13 mouse cellular contexts compared by ENCODE assay signal in the genomic region with DNA sequence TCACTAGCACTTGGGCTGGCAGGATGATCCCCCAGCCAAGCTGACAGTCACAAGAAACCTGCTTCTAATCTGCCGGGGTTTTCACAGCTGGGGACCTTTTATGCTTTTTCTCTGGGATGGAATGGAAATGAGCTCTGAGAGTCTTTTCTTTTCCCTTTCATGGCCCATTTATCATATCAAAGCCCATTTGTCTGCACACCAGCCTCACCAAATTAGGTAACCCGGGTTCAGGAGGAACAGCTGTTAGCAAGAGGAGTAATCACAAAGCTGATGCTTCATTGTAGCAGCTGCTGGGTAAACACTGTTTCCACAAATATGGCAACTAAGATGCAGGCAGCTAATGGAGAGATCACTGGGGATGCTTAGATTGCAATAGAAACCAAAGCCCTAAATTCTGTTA. TPM values are rescaled to one million over a fixed set of nuclear protein-coding genes. Genes with fewer than 3 reads are reported as not detected.
DNase-seq lines count a peak whose midpoint lies in the region; ATAC-seq and TF ChIP-seq lines count a peak whose summit lies in the region.
"Had no signal": no experiment of that assay in that cellular context is flagged by ENCODE, and none has a peak within 500 bp of the region (broad histone marks: within the 10 kb centered on the region; RNA-seq: fewer than 3 reads in every experiment).

No protein-coding gene starts in this region.

- peak; percentile 92 for DNase-seq in R1 (ENCODE audit: low read depth, low spot score)
- peak; percentile 7 for DNase-seq in embryo, embryonic 11.5 days (ENCODE audit: low read depth, low spot score)
- peak; percentile 67 for DNase-seq in hindbrain, embryonic 11.5 days (ENCODE audit: low spot score)
- no peak for DNase-seq in gastrocnemius, postnatal 10 days
- no peak for DNase-seq in layer of hippocampus, adult 2 months (ENCODE audit: low spot score in 2 of 2)
- DNase-seq in layer of hippocampus, postnatal 10 days (ENCODE audit: low spot score in 2 of 2), result no peak
- DNase-seq: cerebellum, postnatal 14 days; heart, adult 11 months; kidney, postnatal 14 days; lung, adult 18-20 months; thymus, postnatal 4 days had no signal

- no peaks in the 10 kb centered on the region for H3K27me3 ChIP-seq in hindbrain, embryonic 11.5 days (ENCODE audit: control insufficient read depth, insufficient read depth, low read length)
- H3K27me3 ChIP-seq in midbrain, embryonic 16.5 days (ENCODE audit: control insufficient read depth, insufficient read depth, low read depth, low read length), result no peaks in the 10 kb centered on the region
- H3K27me3 ChIP-seq: megakaryocyte, embryonic 14.5 days had no signal

- H3K4me3 ChIP-seq in hindbrain, embryonic 11.5 days (ENCODE audit: low read depth, low read length), result no peak overlapping the region
- no peak overlapping the region for H3K4me3 ChIP-seq in midbrain, embryonic 16.5 days (ENCODE audit: low read depth, low read length)
- no peak overlapping the region for H3K4me3 ChIP-seq in layer of hippocampus, adult 2 months
- H3K4me3 ChIP-seq: megakaryocyte, embryonic 14.5 days had no signal

- H3K4me2 ChIP-seq in hindbrain, embryonic 11.5 days (replicated peaks; ENCODE audit: low read depth, low read length), result no peak overlapping the region
- no peak overlapping the region for H3K4me2 ChIP-seq in midbrain, embryonic 16.5 days (ENCODE audit: low read length)

- peaks cover 10% of the 10 kb centered on the region; the same call in 1 of the 2 replicates for H3K4me1 ChIP-seq in hindbrain, embryonic 11.5 days (replicated peaks; ENCODE audit: control insufficient read depth, insufficient read depth, low read length)
- H3K4me1 ChIP-seq in midbrain, embryonic 16.5 days (ENCODE audit: control insufficient read depth, insufficient read depth, low read length), result peaks cover 13% of the 10 kb centered on the region
- H3K4me1 ChIP-seq: megakaryocyte, embryonic 14.5 days had no signal

- no peaks in the 10 kb centered on the region for H3K9me3 ChIP-seq in hindbrain, embryonic 11.5 days (ENCODE audit: control insufficient read depth, low read length)
- no peaks in the 10 kb centered on the region for H3K9me3 ChIP-seq in midbrain, embryonic 16.5 days (replicated peaks; ENCODE audit: control insufficient read depth, low read length, poor library complexity, severe bottlenecking)

- ATAC-seq in hindbrain, embryonic 11.5 days (ENCODE audit: low FRiP score), result peak; percentile 61
- no peak for ATAC-seq in midbrain, embryonic 16.5 days

- WGBS in hindbrain, embryonic 11.5 days, result 2% methylated on average over 2 of the region's 2 CpGs
- 0% methylated on average over 2 of the region's 2 CpGs for WGBS in midbrain, embryonic 16.5 days

- no peak for TF ChIP-seq CTCF in layer of hippocampus, adult 2 months (conservative IDR thresholded peaks at IDR 0.05)

- H3K27ac ChIP-seq in hindbrain, embryonic 11.5 days (ENCODE audit: low read depth, low read length), result peak overlapping the region; percentile 74
- peak overlapping the region; percentile 70 for H3K27ac ChIP-seq in midbrain, embryonic 16.5 days (ENCODE audit: low read length)
- H3K27ac ChIP-seq in layer of hippocampus, adult 2 months, result no peak overlapping the region

- H3K9ac ChIP-seq in hindbrain, embryonic 11.5 days (ENCODE audit: low read depth, low read length), result no peak overlapping the region
- H3K9ac ChIP-seq in midbrain, embryonic 16.5 days (ENCODE audit: low read depth, low read length), result no peak overlapping the region

- no peaks in the 10 kb centered on the region for H3K36me3 ChIP-seq in hindbrain, embryonic 11.5 days (ENCODE audit: control insufficient read depth, insufficient read depth, low read length)
- H3K36me3 ChIP-seq in midbrain, embryonic 16.5 days (ENCODE audit: control insufficient read depth, insufficient read depth, low read length), result no peaks in the 10 kb centered on the region

RNA-seq across cellular contexts. Expression of a gene that starts 17.3 kb away (rescaled TPM):
- polyA plus RNA-seq in hindbrain, embryonic 11.5 days (2014; fragmentation: Nextera tagmentation; extraction: Ambion mirVana), result 9.1 and 12.1 TPM in 2 replicates
- 2.9 and 3.7 TPM in 2 replicates for polyA plus RNA-seq in midbrain, embryonic 16.5 days (2015; fragmentation: Nextera tagmentation; extraction: Ambion mirVana)
- 10 to 100 TPM; 20.3 to 20.5 TPM for total RNA-seq in gastrocnemius, postnatal 10 days (2021)
- total RNA-seq in layer of hippocampus, adult 2 months (2021), result 1 to 10 TPM; 4.6 to 4.9 TPM
- total RNA-seq in layer of hippocampus, postnatal 10 days (2021), result 1 to 10 TPM; 3.9 to 4.0 TPM

Comparison
In these comparisons a context has a peak if more than half of its experiments do, and no peak if none do; other contexts are left out.
1. DNase-seq: peak in R1 (single experiment), embryo, embryonic 11.5 days (single experiment) and hindbrain, embryonic 11.5 days (single experiment); none in gastrocnemius, postnatal 10 days (single experiment), layer of hippocampus, adult 2 months (0 of 2) and layer of hippocampus, postnatal 10 days (0 of 2).